16 mouse cellular contexts compared by ENCODE assay signal in genomic region chr8:78626632-78627031, GRCm38 (mm10).
DNase-seq lines count a peak whose midpoint lies in the region; ATAC-seq and TF ChIP-seq lines count a peak whose summit lies in the region.
"Had no signal": no experiment of that assay in that cellular context is flagged by ENCODE, and none has a peak within 500 bp of the region (broad histone marks: within the 10 kb centered on the region; RNA-seq: fewer than 3 reads in every experiment).

No protein-coding gene starts in this region.

- H3K4me3 ChIP-seq in heart, embryonic 11.5 days (ENCODE audit: low read depth, low read length): no peak overlapping the region
- no peak overlapping the region for H3K4me3 ChIP-seq in liver, postnatal 0 days (ENCODE audit: low read depth, low read length)
- H3K4me3 ChIP-seq: embryonic facial prominence, embryonic 15.5 days; forebrain, embryonic 15.5 days; limb, embryonic 10.5 days had no signal

- H3K9me3 ChIP-seq in heart, embryonic 11.5 days (replicated peaks; ENCODE audit: control insufficient read depth, low read length): no peaks in the 10 kb centered on the region
- H3K9me3 ChIP-seq in liver, postnatal 0 days (ENCODE audit: low read length): no peaks in the 10 kb centered on the region
- H3K9me3 ChIP-seq: embryonic facial prominence, embryonic 15.5 days; forebrain, embryonic 15.5 days; limb, embryonic 10.5 days had no signal

- no peak for TF ChIP-seq EP300 in liver, postnatal 0 days (IDR thresholded peaks at IDR 0.05; ENCODE audit: low read depth)

- H3K36me3 ChIP-seq in heart, embryonic 11.5 days (ENCODE audit: control insufficient read depth, insufficient read depth, low read length): no peaks in the 10 kb centered on the region
- H3K36me3 ChIP-seq in liver, postnatal 0 days (replicated peaks; ENCODE audit: insufficient read depth, low read length): no peaks in the 10 kb centered on the region
- H3K36me3 ChIP-seq: embryonic facial prominence, embryonic 15.5 days; forebrain, embryonic 15.5 days; limb, embryonic 10.5 days had no signal

- no peak overlapping the region for H3K9ac ChIP-seq in heart, embryonic 11.5 days (ENCODE audit: low read depth, low read length)
- no peak overlapping the region for H3K9ac ChIP-seq in liver, postnatal 0 days (replicated peaks)
- H3K9ac ChIP-seq: embryonic facial prominence, embryonic 15.5 days; forebrain, embryonic 15.5 days had no signal

- 60% methylated on average over 5 of the region's 5 CpGs for WGBS in heart, embryonic 11.5 days (ENCODE audit: insufficient replicate concordance)
- 41% methylated on average over 5 of the region's 5 CpGs for WGBS in liver, postnatal 0 days (ENCODE audit: insufficient replicate concordance)

- ATAC-seq in heart, embryonic 11.5 days (replicated peaks; ENCODE audit: insufficient number of reproducible peaks, low FRiP score, low TSS enrichment): no peak
- ATAC-seq in liver, postnatal 0 days: no peak
- ATAC-seq: forebrain, embryonic 15.5 days had no signal

- TF ChIP-seq CTCF in liver, postnatal 0 days (IDR thresholded peaks at IDR 0.05; ENCODE audit: low read depth): no peak

- DNase-seq in heart, adult 9 months (ENCODE audit: low spot score in 2 of 2): peak; percentile 30 to 37
- DNase-seq in liver, postnatal 0 days: no peak
- DNase-seq in liver: no peak
- peak; percentile 26 for DNase-seq in 416B (ENCODE audit: low read depth)
- DNase-seq in c-Kit-positive CD71-negative TER-119-negative erythroid progenitor cells, embryonic 14.5 days (ENCODE audit: low read depth): peak; percentile 22
- no peak for DNase-seq in left cerebral cortex, adult 9 months (ENCODE audit: low spot score in 2 of 2)
- no peak for DNase-seq in MN1 (ENCODE audit: low spot score)
- DNase-seq: adrenal gland, adult 2 months; gastrocnemius, postnatal 10 days; heart, postnatal 4 days; lung, postnatal 36 days; right cerebral cortex, postnatal 25 days had no signal

- no peak overlapping the region for H3K4me2 ChIP-seq in heart, embryonic 11.5 days
- H3K4me2 ChIP-seq in liver, postnatal 0 days (ENCODE audit: low read depth, low read length): no peak overlapping the region
- H3K4me2 ChIP-seq: embryonic facial prominence, embryonic 15.5 days; forebrain, embryonic 15.5 days had no signal

- H3K27ac ChIP-seq in heart, embryonic 11.5 days (ENCODE audit: low read depth, low read length): no peak overlapping the region
- H3K27ac ChIP-seq in liver, postnatal 0 days (ENCODE audit: low read depth): peak overlapping the region; percentile 0; the same call in 1 of the 2 replicates
- H3K27ac ChIP-seq: embryonic facial prominence, embryonic 15.5 days; forebrain, embryonic 15.5 days; limb, embryonic 10.5 days had no signal

- peaks cover 9% of the 10 kb centered on the region for H3K4me1 ChIP-seq in heart, embryonic 11.5 days (ENCODE audit: control insufficient read depth, insufficient read depth, low read length)
- H3K4me1 ChIP-seq in liver, postnatal 0 days (ENCODE audit: insufficient read depth): peaks cover 14% of the 10 kb centered on the region
- H3K4me1 ChIP-seq: forebrain, embryonic 15.5 days had no signal

- no peaks in the 10 kb centered on the region for H3K27me3 ChIP-seq in heart, embryonic 11.5 days (ENCODE audit: control insufficient read depth, insufficient read depth, low read length)
- no peaks in the 10 kb centered on the region for H3K27me3 ChIP-seq in liver, postnatal 0 days (ENCODE audit: insufficient read depth, low read length)
- H3K27me3 ChIP-seq: embryonic facial prominence, embryonic 15.5 days; forebrain, embryonic 15.5 days had no signal

Comparison
In these comparisons a context has a peak if more than half of its experiments do, and no peak if none do; other contexts are left out.
1. DNase-seq: peak in heart, adult 9 months (2 of 2), 416B (single experiment) and c-Kit-positive CD71-negative TER-119-negative erythroid progenitor cells, embryonic 14.5 days (single experiment); none in liver, postnatal 0 days (single experiment), liver (single experiment), left cerebral cortex, adult 9 months (0 of 2) and MN1 (single experiment).